Mouse (Mus musculus): ENCODE results near the gene Frem2. TPM values are rescaled to one million over a fixed set of nuclear protein-coding genes. Genes with fewer than 3 reads are reported as not detected.

Frem2 gene
- polyA plus RNA-seq, 1 experiment from 2014 or later, result 15.1 TPM

GRCm38 (mm10) chr3:53669736-53670135 is 12.6 kb upstream of the Frem2 start:
- Histone ChIP-seq H3K27ac (ENCODE audit: low read length) (no peak overlapping the region), H3K4me1 (ENCODE audit: insufficient read depth, low read length) (no peaks in the 10 kb centered on the region), H3K36me3 (ENCODE audit: insufficient read depth, low read length) (no peaks in the 10 kb centered on the region), H3K9me3 (ENCODE audit: low read length) (no peaks in the 10 kb centered on the region), H3K9ac (replicated peaks; ENCODE audit: low read length) (no peak overlapping the region), H3K4me2 (replicated peaks; ENCODE audit: low read depth, low read length) (no peak overlapping the region), H3K4me3 (ENCODE audit: low read length) (no peak overlapping the region), H3K27me3 (ENCODE audit: insufficient read depth, low read length) (no peaks in the 10 kb centered on the region)
- ATAC-seq (ENCODE audit: low FRiP score, low TSS enrichment), result no peak
- 85% methylated on average over 2 of the region's 2 CpGs for WGBS

GRCm38 (mm10) chr3:53657744-53658534 is 784 bp upstream of the Frem2 start:
- no peak; the same call in 1 of the 2 replicates for ATAC-seq (ENCODE audit: low FRiP score, low TSS enrichment)
- peak overlapping the region; percentile 59 for H3K4me3 ChIP-seq (ENCODE audit: low read length)

GRCm38 (mm10) chr3:53656328-53656877 is 752 bp downstream of the Frem2 start:
- Histone ChIP-seq H3K36me3 (ENCODE audit: insufficient read depth, low read length) (peaks cover 40% of the 10 kb centered on the region), H3K27me3 (ENCODE audit: insufficient read depth, low read length) (0 out of 2 replicates have a peak, but pooled peaks cover 6% of the 10 kb centered on the region), H3K4me1 (ENCODE audit: insufficient read depth, low read length) (peaks cover 12% of the 10 kb centered on the region), H3K27ac (ENCODE audit: low read length) (peak overlapping the region; percentile 84), H3K9ac (replicated peaks; ENCODE audit: low read length) (peak overlapping the region; percentile 72), H3K4me2 (replicated peaks; ENCODE audit: low read depth, low read length) (peak overlapping the region; percentile 94), H3K9me3 (ENCODE audit: low read length) (peaks cover 37% of the 10 kb centered on the region), H3K4me3 (ENCODE audit: low read length) (peak overlapping the region; percentile 59)
- under 1% methylated on average over 42 of the region's 42 CpGs for WGBS
- ATAC-seq (ENCODE audit: low FRiP score, low TSS enrichment), result no peak

More at GRCm38 (mm10) chr3:53657744-53658534, 784 bp upstream of the Frem2 start:
- Histone ChIP-seq H3K4me2 (replicated peaks; ENCODE audit: low read depth, low read length) (peak overlapping the region; percentile 94), H3K27ac (ENCODE audit: low read length) (peak overlapping the region; percentile 55), H3K9ac (replicated peaks; ENCODE audit: low read length) (peak overlapping the region; percentile 58), H3K27me3 (ENCODE audit: insufficient read depth, low read length) (0 out of 2 replicates have a peak, but pooled peaks cover 6% of the 10 kb centered on the region), H3K36me3 (ENCODE audit: insufficient read depth, low read length) (peaks cover 28% of the 10 kb centered on the region), H3K9me3 (ENCODE audit: low read length) (peaks cover 27% of the 10 kb centered on the region), H3K4me1 (ENCODE audit: insufficient read depth, low read length) (peaks cover 12% of the 10 kb centered on the region)
- WGBS, result under 1% methylated on average over 21 of the region's 21 CpGs

GRCm38 (mm10) chr3:53655343-53655742 is 1.8 kb downstream of the Frem2 start:
- peak overlapping the region; percentile 59; the same call in 1 of the 2 replicates for H3K4me3 ChIP-seq (ENCODE audit: low read length)
- no peak for ATAC-seq (ENCODE audit: low FRiP score, low TSS enrichment)
- H3K4me1 ChIP-seq (ENCODE audit: insufficient read depth, low read length), result peaks cover 14% of the 10 kb centered on the region
- WGBS, result 90% methylated on average over 13 of the region's 13 CpGs
- H3K36me3 ChIP-seq (ENCODE audit: insufficient read depth, low read length), result peaks cover 40% of the 10 kb centered on the region
- no peak overlapping the region for H3K27ac ChIP-seq (ENCODE audit: low read length)
- H3K27me3 ChIP-seq (ENCODE audit: insufficient read depth, low read length), result 0 out of 2 replicates have a peak, but pooled peaks cover 6% of the 10 kb centered on the region
- no peak overlapping the region for H3K9ac ChIP-seq (replicated peaks; ENCODE audit: low read length)
- peaks cover 37% of the 10 kb centered on the region for H3K9me3 ChIP-seq (ENCODE audit: low read length)
- H3K4me2 ChIP-seq (replicated peaks; ENCODE audit: low read depth, low read length), result peak overlapping the region; percentile 94

- peaks cover 48% of the 10 kb centered on the region for H3K36me3 ChIP-seq (ENCODE audit: insufficient read depth, low read length)
- WGBS, result 8% methylated on average over 8 of the region's 8 CpGs
- peak overlapping the region; percentile 14 for H3K4me3 ChIP-seq (ENCODE audit: low read length)
- 0 out of 2 replicates have a peak, but pooled peaks have one; percentile 37 for ATAC-seq (ENCODE audit: low FRiP score, low TSS enrichment)
- H3K4me1 ChIP-seq (ENCODE audit: insufficient read depth, low read length), result peaks cover 12% of the 10 kb centered on the region; the same call in 1 of the 2 replicates
- peak overlapping the region; percentile 60 for H3K27ac ChIP-seq (ENCODE audit: low read length)
- H3K9me3 ChIP-seq (ENCODE audit: low read length), result peaks cover 33% of the 10 kb centered on the region
- H3K9ac ChIP-seq (replicated peaks; ENCODE audit: low read length), result peak overlapping the region; percentile 53; the same call in 1 of the 2 replicates
- peak overlapping the region; percentile 36 for H3K4me2 ChIP-seq (replicated peaks; ENCODE audit: low read depth, low read length)
- H3K27me3 ChIP-seq (ENCODE audit: insufficient read depth, low read length), result no peaks in the 10 kb centered on the region
These were observed 7.0 kb downstream of the Frem2 start for GRCm38 (mm10) chr3:53650003-53650748.

GRCm38 (mm10) chr3:53649425-53649824 is 7.7 kb downstream of the Frem2 start:
- ATAC-seq (ENCODE audit: low FRiP score, low TSS enrichment), result no peak
- Histone ChIP-seq H3K27me3 (ENCODE audit: insufficient read depth, low read length) (no peaks in the 10 kb centered on the region), H3K9me3 (ENCODE audit: low read length) (peaks cover 25% of the 10 kb centered on the region), H3K4me3 (ENCODE audit: low read length) (no peak overlapping the region), H3K27ac (ENCODE audit: low read length) (no peak overlapping the region), H3K9ac (replicated peaks; ENCODE audit: low read length) (no peak overlapping the region), H3K36me3 (ENCODE audit: insufficient read depth, low read length) (peaks cover 41% of the 10 kb centered on the region), H3K4me2 (replicated peaks; ENCODE audit: low read depth, low read length) (no peak overlapping the region), H3K4me1 (ENCODE audit: insufficient read depth, low read length) (peaks cover 12% of the 10 kb centered on the region; the same call in 1 of the 2 replicates)
- 52% methylated on average over 4 of the region's 4 CpGs for WGBS

GRCm38 (mm10) chr3:53648902-53649301 is 8.3 kb downstream of the Frem2 start:
- peaks cover 12% of the 10 kb centered on the region; the same call in 1 of the 2 replicates for H3K4me1 ChIP-seq (ENCODE audit: insufficient read depth, low read length)
- no peak overlapping the region for H3K27ac ChIP-seq (ENCODE audit: low read length)
- 86% methylated on average over 4 of the region's 4 CpGs for WGBS
- H3K36me3 ChIP-seq (ENCODE audit: insufficient read depth, low read length), result peaks cover 35% of the 10 kb centered on the region
- H3K4me2 ChIP-seq (replicated peaks; ENCODE audit: low read depth, low read length), result no peak overlapping the region
- H3K9ac ChIP-seq (replicated peaks; ENCODE audit: low read length), result no peak overlapping the region
- H3K9me3 ChIP-seq (ENCODE audit: low read length), result peaks cover 20% of the 10 kb centered on the region
- no peak for ATAC-seq (ENCODE audit: low FRiP score, low TSS enrichment)
- H3K4me3 ChIP-seq (ENCODE audit: low read length), result no peak overlapping the region
- H3K27me3 ChIP-seq (ENCODE audit: insufficient read depth, low read length), result no peaks in the 10 kb centered on the region

- H3K9me3 ChIP-seq (ENCODE audit: low read length), result no peaks in the 10 kb centered on the region
- H3K4me2 ChIP-seq (replicated peaks; ENCODE audit: low read depth, low read length), result no peak overlapping the region
- no peaks in the 10 kb centered on the region for H3K27me3 ChIP-seq (ENCODE audit: insufficient read depth, low read length)
- H3K9ac ChIP-seq (replicated peaks; ENCODE audit: low read length), result no peak overlapping the region
- no peak overlapping the region for H3K4me3 ChIP-seq (ENCODE audit: low read length)
- H3K27ac ChIP-seq (ENCODE audit: low read length), result no peak overlapping the region
- WGBS, result 59% methylated on average over 3 of the region's 3 CpGs
- no peak for ATAC-seq (ENCODE audit: low FRiP score, low TSS enrichment)
- H3K4me1 ChIP-seq (ENCODE audit: insufficient read depth, low read length), result 0 out of 2 replicates have a peak, but pooled peaks cover 3% of the 10 kb centered on the region
- no peaks in the 10 kb centered on the region for H3K36me3 ChIP-seq (ENCODE audit: insufficient read depth, low read length)
These were observed 21.2 kb downstream of the Frem2 start for GRCm38 (mm10) chr3:53635948-53636347.

GRCm38 (mm10) chr3:53631126-53631525 is 26.0 kb downstream of the Frem2 start:
- no peaks in the 10 kb centered on the region for H3K36me3 ChIP-seq (ENCODE audit: insufficient read depth, low read length)
- H3K9ac ChIP-seq (replicated peaks; ENCODE audit: low read length), result no peak overlapping the region
- H3K27me3 ChIP-seq (ENCODE audit: insufficient read depth, low read length), result no peaks in the 10 kb centered on the region
- peak overlapping the region; percentile 11; the same call in 1 of the 2 replicates for H3K4me2 ChIP-seq (replicated peaks; ENCODE audit: low read depth, low read length)
- no peak overlapping the region for H3K27ac ChIP-seq (ENCODE audit: low read length)
- ATAC-seq (ENCODE audit: low FRiP score, low TSS enrichment), result peak; percentile 81
- H3K9me3 ChIP-seq (ENCODE audit: low read length), result no peaks in the 10 kb centered on the region
- 0 out of 2 replicates have a peak, but pooled peaks cover 3% of the 10 kb centered on the region for H3K4me1 ChIP-seq (ENCODE audit: insufficient read depth, low read length)
- WGBS, result 45% methylated on average over 14 of the region's 14 CpGs
- no peak overlapping the region for H3K4me3 ChIP-seq (ENCODE audit: low read length)
